Comparison of ENCODE assay signal across 26 mouse cellular contexts in genomic region chr19:29287863-29288262, GRCm38 (mm10). TPM values are rescaled to one million over a fixed set of nuclear protein-coding genes. Genes with fewer than 3 reads are reported as not detected.
A peak's percentile ranks its signal among the peaks of the same experiment; 100 is the strongest.
DNase-seq lines count a peak whose midpoint lies in the region; ATAC-seq and TF ChIP-seq lines count a peak whose summit lies in the region.
"Had no signal": no experiment of that assay in that cellular context is flagged by ENCODE, and none has a peak within 500 bp of the region (broad histone marks: within the 10 kb centered on the region; RNA-seq: fewer than 3 reads in every experiment).

No protein-coding gene starts in this region.

- H3K4me2 ChIP-seq in intestine, postnatal 0 days (replicated peaks; ENCODE audit: low read depth) = no peak overlapping the region
- H3K4me2 ChIP-seq in intestine, embryonic 15.5 days (replicated peaks) = no peak overlapping the region
- H3K4me2 ChIP-seq in embryonic facial prominence, embryonic 11.5 days (ENCODE audit: low read depth, low read length) = no peak overlapping the region
- H3K4me2 ChIP-seq: forebrain, embryonic 13.5 days; hindbrain, embryonic 15.5 days; limb, embryonic 15.5 days; stomach, embryonic 15.5 days had no signal

- H3K4me3 ChIP-seq in intestine, postnatal 0 days (ENCODE audit: low read depth, low read length) = no peak overlapping the region
- no peak overlapping the region for H3K4me3 ChIP-seq in intestine, embryonic 15.5 days (replicated peaks)
- no peak overlapping the region for H3K4me3 ChIP-seq in embryonic facial prominence, embryonic 11.5 days (ENCODE audit: low read depth, low read length)
- H3K4me3 ChIP-seq: forebrain, embryonic 13.5 days; heart, embryonic 10.5 days; hindbrain, embryonic 15.5 days; limb, embryonic 15.5 days; midbrain, embryonic 10.5 days; myocyte; stomach, embryonic 15.5 days had no signal

- intact Hi-C loops in gastrocnemius, postnatal 14 days (cut with DNase I; ENCODE audit: low total_unique reads) = no loop called here

- peak; percentile 32; the same call in 1 of the 2 replicates for TF ChIP-seq CTCF in intestine, postnatal 0 days (IDR thresholded peaks at IDR 0.05; ENCODE audit: low read depth)

- H3K9me3 ChIP-seq in intestine, postnatal 0 days (ENCODE audit: control insufficient read depth) = no peaks in the 10 kb centered on the region
- no peaks in the 10 kb centered on the region for H3K9me3 ChIP-seq in intestine, embryonic 15.5 days
- no peaks in the 10 kb centered on the region for H3K9me3 ChIP-seq in embryonic facial prominence, embryonic 11.5 days (replicated peaks; ENCODE audit: control insufficient read depth, low read length)
- H3K9me3 ChIP-seq: forebrain, embryonic 13.5 days; heart, embryonic 10.5 days; hindbrain, embryonic 15.5 days; limb, embryonic 15.5 days; midbrain, embryonic 10.5 days; stomach, embryonic 15.5 days had no signal

- H3K4me1 ChIP-seq in intestine, postnatal 0 days (replicated peaks; ENCODE audit: control insufficient read depth, insufficient read depth, low read length) = no peaks in the 10 kb centered on the region
- H3K4me1 ChIP-seq in intestine, embryonic 15.5 days (replicated peaks) = no peaks in the 10 kb centered on the region
- H3K4me1 ChIP-seq in embryonic facial prominence, embryonic 11.5 days (ENCODE audit: control insufficient read depth, insufficient read depth, low read length) = no peaks in the 10 kb centered on the region
- H3K4me1 ChIP-seq: limb, embryonic 15.5 days; stomach, embryonic 15.5 days had no signal

- DNase-seq in ES-CJ7 (ENCODE audit: low read depth, low spot score) (peak; percentile 54), R1 (ENCODE audit: low read depth, low spot score) (peak; percentile 37)
- peak; percentile 82 for DNase-seq in embryonic facial prominence, embryonic 11.5 days (ENCODE audit: low spot score)
- no peak for DNase-seq in gastrocnemius, postnatal 14 days
- no peak for DNase-seq in right cerebral cortex, postnatal 25 days
- DNase-seq: adrenal gland, postnatal 10 days; cerebellum, adult 18-20 months; kidney, adult 8-10 months; layer of hippocampus, postnatal 36 days; lung, adult 18-20 months; lung, postnatal 4 days; retina, postnatal 1 day; spleen, adult 18-20 months had no signal

- ATAC-seq in intestine, postnatal 0 days = no peak
- no peak for ATAC-seq in intestine, embryonic 15.5 days
- no peak for ATAC-seq in embryonic facial prominence, embryonic 11.5 days (replicated peaks; ENCODE audit: insufficient number of reproducible peaks, low FRiP score, low TSS enrichment, low read depth)
- ATAC-seq: forebrain, embryonic 13.5 days had no signal

- no peak overlapping the region for H3K9ac ChIP-seq in intestine, postnatal 0 days (ENCODE audit: low read depth, low read length)
- no peak overlapping the region for H3K9ac ChIP-seq in intestine, embryonic 15.5 days
- H3K9ac ChIP-seq in embryonic facial prominence, embryonic 11.5 days (replicated peaks; ENCODE audit: low read length) = no peak overlapping the region
- H3K9ac ChIP-seq: forebrain, embryonic 13.5 days; hindbrain, embryonic 15.5 days; limb, embryonic 15.5 days; stomach, embryonic 15.5 days had no signal

- 78% methylated on average over 8 of the region's 8 CpGs for WGBS in intestine, postnatal 0 days
- 78% methylated on average over 8 of the region's 8 CpGs for WGBS in intestine, embryonic 15.5 days
- 40% methylated on average over 8 of the region's 8 CpGs for WGBS in embryonic facial prominence, embryonic 11.5 days

- no peaks in the 10 kb centered on the region for H3K27me3 ChIP-seq in intestine, postnatal 0 days (replicated peaks; ENCODE audit: control insufficient read depth, insufficient read depth, low read length)
- no peaks in the 10 kb centered on the region for H3K27me3 ChIP-seq in intestine, embryonic 15.5 days (replicated peaks)
- H3K27me3 ChIP-seq in embryonic facial prominence, embryonic 11.5 days (ENCODE audit: control insufficient read depth, insufficient read depth, low read length) = no peaks in the 10 kb centered on the region
- H3K27me3 ChIP-seq: forebrain, embryonic 13.5 days; hindbrain, embryonic 15.5 days; limb, embryonic 15.5 days; stomach, embryonic 15.5 days had no signal

- no peak overlapping the region for H3K27ac ChIP-seq in intestine, postnatal 0 days (ENCODE audit: low read depth, low read length)
- H3K27ac ChIP-seq in intestine, embryonic 15.5 days = no peak overlapping the region
- H3K27ac ChIP-seq in embryonic facial prominence, embryonic 11.5 days (replicated peaks; ENCODE audit: low read depth, low read length) = no peak overlapping the region
- H3K27ac ChIP-seq: forebrain, embryonic 13.5 days; heart, embryonic 10.5 days; hindbrain, embryonic 15.5 days; limb, embryonic 15.5 days; midbrain, embryonic 10.5 days; stomach, embryonic 15.5 days had no signal

- H3K36me3 ChIP-seq in intestine, postnatal 0 days (ENCODE audit: control insufficient read depth, insufficient read depth) = peaks cover 53% of the 10 kb centered on the region
- peaks cover 16% of the 10 kb centered on the region for H3K36me3 ChIP-seq in intestine, embryonic 15.5 days
- no peaks in the 10 kb centered on the region for H3K36me3 ChIP-seq in embryonic facial prominence, embryonic 11.5 days (replicated peaks; ENCODE audit: control insufficient read depth, insufficient read depth, low read depth, low read length)

RNA-seq across cellular contexts. Expression of gene Jak2, which starts 36.2 kb away (rescaled TPM):
- polyA plus RNA-seq in intestine, postnatal 0 days (2015; fragmentation: Nextera tagmentation; extraction: Ambion mirVana) = 11.2 and 11.7 TPM in 2 replicates
- 8.0 and 8.8 TPM in 2 replicates for polyA plus RNA-seq in intestine, embryonic 15.5 days (2015; fragmentation: Nextera tagmentation; extraction: Ambion mirVana)
- 12.3 and 14.9 TPM in 2 replicates for polyA plus RNA-seq in embryonic facial prominence, embryonic 11.5 days (2014; fragmentation: Nextera tagmentation; extraction: Ambion mirVana)
- 10 to 100 TPM; 16.2 to 17.0 TPM for total RNA-seq in gastrocnemius, postnatal 14 days (2021)

RNA-seq across cellular contexts. Expression of gene Insl6, which starts 37.3 kb away (rescaled TPM):
- polyA plus RNA-seq in intestine, postnatal 0 days (2015; fragmentation: Nextera tagmentation; extraction: Ambion mirVana) = 48.4 and 50.0 TPM in 2 replicates
- polyA plus RNA-seq in intestine, embryonic 15.5 days (2015; fragmentation: Nextera tagmentation; extraction: Ambion mirVana) = 12.8 and 13.8 TPM in 2 replicates
- 6.7 and 8.1 TPM in 2 replicates for polyA plus RNA-seq in embryonic facial prominence, embryonic 11.5 days (2014; fragmentation: Nextera tagmentation; extraction: Ambion mirVana)
- total RNA-seq in gastrocnemius, postnatal 14 days (2021) = under 1 TPM in 1 of 2 experiments, not detected in 1; 0.33 TPM
- total RNA-seq: gastrocnemius, adult 8-10 months; layer of hippocampus, postnatal 36 days had no signal

RNA-seq across cellular contexts. Expression of gene Rln1, which starts 46.6 kb away (rescaled TPM):
- not detected in 2 replicates for polyA plus RNA-seq in intestine, postnatal 0 days (2015; fragmentation: Nextera tagmentation; extraction: Ambion mirVana)
- 0.21 and 0.32 TPM in 2 replicates for polyA plus RNA-seq in intestine, embryonic 15.5 days (2015; fragmentation: Nextera tagmentation; extraction: Ambion mirVana)
- polyA plus RNA-seq in embryonic facial prominence, embryonic 11.5 days (2014; fragmentation: Nextera tagmentation; extraction: Ambion mirVana) = 0.29 and 0.70 TPM in 2 replicates
- total RNA-seq in gastrocnemius, postnatal 14 days (2021) = not detected
- total RNA-seq: adrenal gland, postnatal 10 days; gastrocnemius, adult 8-10 months; heart, postnatal 25 days; neutrophil, adult 5-6 weeks had no signal
- polyA plus RNA-seq: large intestine, adult 2 months; myocyte had no signal

Comparison
In these comparisons a context has a peak if more than half of its experiments do, and no peak if none do; other contexts are left out.
1. DNase-seq: peak in ES-CJ7 (single experiment), R1 (single experiment) and embryonic facial prominence, embryonic 11.5 days (single experiment); none in gastrocnemius, postnatal 14 days (single experiment) and right cerebral cortex, postnatal 25 days (single experiment).